22 mouse cellular contexts compared by ENCODE assay signal in genomic region chr9:56899409-56899808, GRCm38 (mm10). TPM values are rescaled to one million over a fixed set of nuclear protein-coding genes. Genes with fewer than 3 reads are reported as not detected.
"Had no signal": no experiment of that assay in that cellular context is flagged by ENCODE, and none has a peak within 500 bp of the region (broad histone marks: within the 10 kb centered on the region; RNA-seq: fewer than 3 reads in every experiment).

No protein-coding gene starts in this region.

- DNase-seq: kidney, adult 8-10 months; liver; lung, adult 2 months; lung, postnatal 36 days; midbrain, embryonic 14.5 days; retina, postnatal 1 day; right cerebral cortex, postnatal 4 days; spleen, adult 18-20 months; thymus, adult 2 months; thymus, postnatal 25 days had no signal

- H3K9ac ChIP-seq: limb, embryonic 12.5 days; liver, embryonic 14.5 days; neural tube, embryonic 13.5 days; stomach, embryonic 15.5 days had no signal

- H3K4me2 ChIP-seq: limb, embryonic 12.5 days; neural tube, embryonic 13.5 days; stomach, embryonic 15.5 days had no signal

- H3K4me1 ChIP-seq: stomach, embryonic 15.5 days had no signal

- H3K36me3 ChIP-seq: limb, embryonic 12.5 days; neural tube, embryonic 13.5 days had no signal

- H3K9me3 ChIP-seq: limb, embryonic 12.5 days; neural tube, embryonic 13.5 days; stomach, embryonic 15.5 days had no signal

- H3K27me3 ChIP-seq: limb, embryonic 12.5 days; neural tube, embryonic 13.5 days; stomach, embryonic 15.5 days had no signal

- ATAC-seq: intestine, embryonic 16.5 days; lung, postnatal 0 days had no signal

- H3K4me3 ChIP-seq: left cerebral cortex, adult 2 months; limb, embryonic 12.5 days; neural tube, embryonic 13.5 days; stomach, embryonic 15.5 days had no signal

- H3K27ac ChIP-seq: left cerebral cortex, adult 2 months; limb, embryonic 12.5 days; liver, embryonic 14.5 days; neural tube, embryonic 13.5 days; stomach, embryonic 15.5 days had no signal

RNA-seq across cellular contexts. Expression of gene Cspg4, which starts 34.6 kb away (rescaled TPM):
- total RNA-seq: megakaryocyte progenitor cell, adult 5-6 weeks; monocyte, adult 5-6 weeks had no signal

RNA-seq across cellular contexts. Expression of gene Odf3l1, which starts 34.9 kb away (rescaled TPM):
- total RNA-seq: layer of hippocampus, adult 8-10 months; layer of hippocampus, postnatal 25 days; left cerebral cortex, adult 2 months; left cerebral cortex, postnatal 36 days; megakaryocyte progenitor cell, adult 5-6 weeks; monocyte, adult 5-6 weeks had no signal
- polyA plus RNA-seq: liver, embryonic 14.5 days; lung, postnatal 0 days; midbrain, embryonic 14.5 days; neural tube, embryonic 13.5 days had no signal
